Mouse (Mus musculus) cerebellum, postnatal 14 days (tissue): ENCODE data around the gene Oaz3.

Experiments
- DNase-seq, 2 experiments: peaks; one replicate each; pipeline ENCODE4 v3.0.0; 2021; ENCODE audit warnings: mixed read lengths in 2 of 2

The Oaz3 gene

DNA sequence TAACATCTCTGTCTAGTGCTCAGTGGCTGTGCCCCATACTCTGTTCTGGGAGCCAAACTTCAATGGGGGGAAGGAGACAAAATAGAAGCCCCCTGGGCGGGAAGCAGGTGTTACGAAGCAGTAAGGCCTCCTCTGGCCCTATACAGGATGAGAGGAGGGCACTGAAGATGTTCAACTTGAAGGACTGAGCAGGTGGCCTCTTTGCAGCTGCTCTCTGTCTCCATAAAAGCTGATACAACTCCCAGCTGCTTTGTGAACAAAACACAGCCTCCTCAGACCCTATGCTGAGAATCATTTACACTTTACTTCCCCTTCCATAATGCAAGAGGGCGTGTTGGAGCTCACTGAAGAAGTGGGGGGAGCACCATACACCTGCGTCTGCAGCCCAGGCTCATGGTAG, 57.0 kb downstream of the Oaz3 start:
- DNase-seq, result no peak

DNA sequence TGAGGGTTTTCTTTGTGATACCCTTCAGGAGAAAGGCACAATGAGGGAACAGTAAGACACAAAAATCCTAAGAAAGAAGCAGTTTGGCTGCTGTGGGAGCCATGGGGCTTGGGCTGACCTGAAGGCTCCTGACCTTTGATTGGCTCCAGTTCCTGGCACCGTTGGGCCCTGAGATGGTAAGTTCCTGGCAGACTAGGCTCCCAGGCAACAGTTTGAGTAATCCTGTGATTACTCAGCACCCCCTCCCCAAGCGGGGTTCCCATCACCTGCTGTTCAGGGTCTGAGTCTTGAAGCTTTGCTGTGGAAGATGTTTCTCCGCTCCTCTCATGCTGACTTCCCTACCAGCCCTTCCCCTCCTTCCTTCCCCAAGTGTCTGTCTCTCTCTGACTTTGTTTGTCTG, 60.2 kb downstream of the Oaz3 start:
- no peak for DNase-seq
